Mouse (Mus musculus): Measurements from ENCODE around the gene Tmem132d. TPM values are rescaled to one million over a fixed set of nuclear protein-coding genes. Genes with fewer than 3 reads are reported as not detected.
"Not testable (repeated sequence)": the region's sequence is repeated elsewhere in the genome, so short reads cannot be mapped to it uniquely, and the experiment has no call there.

Tmem132d gene
- polyA plus RNA-seq, 1 experiment from 2014 or later = 0.19 TPM

- not testable (repeated sequence) for H3K9me3 ChIP-seq (ENCODE audit: control insufficient read depth, low read depth, low read length); ATAC-seq (ENCODE audit: insufficient number of reproducible peaks, insufficient read depth, low FRiP score, low read depth); H3K4me3 ChIP-seq (ENCODE audit: low read depth, low read length); H3K27ac ChIP-seq (ENCODE audit: low read length); H3K4me1 ChIP-seq (ENCODE audit: control insufficient read depth, insufficient read depth, low read length); H3K4me2 ChIP-seq (replicated peaks; ENCODE audit: low read depth, low read length); H3K36me3 ChIP-seq (ENCODE audit: control insufficient read depth, insufficient read depth, low read length); H3K9ac ChIP-seq (replicated peaks; ENCODE audit: low read depth, low read length); H3K27me3 ChIP-seq (ENCODE audit: control insufficient read depth, insufficient read depth, low read length)
- WGBS = 92% methylated on average over 3 of the region's 3 CpGs
These were observed 683.3 kb downstream of the Tmem132d start for GRCm38 (mm10) chr5:127749540-127749939.

GRCm38 (mm10) chr5:127741331-127741730, 691.5 kb downstream of the Tmem132d start:
- WGBS = 80% methylated on average over 16 of the region's 16 CpGs
- no peak overlapping the region for H3K4me2 ChIP-seq (replicated peaks; ENCODE audit: low read depth, low read length)

More at GRCm38 (mm10) chr5:127741331-127741730, 691.5 kb downstream of the Tmem132d start:
- no peaks in the 10 kb centered on the region for H3K4me1 ChIP-seq (ENCODE audit: control insufficient read depth, insufficient read depth, low read length)
- H3K27me3 ChIP-seq (ENCODE audit: control insufficient read depth, insufficient read depth, low read length) = no peaks in the 10 kb centered on the region
- no peak overlapping the region for H3K4me3 ChIP-seq (ENCODE audit: low read depth, low read length)
- no peaks in the 10 kb centered on the region for H3K36me3 ChIP-seq (ENCODE audit: control insufficient read depth, insufficient read depth, low read length)
- no peak for ATAC-seq (ENCODE audit: insufficient number of reproducible peaks, insufficient read depth, low FRiP score, low read depth)
- no peak overlapping the region for H3K27ac ChIP-seq (ENCODE audit: low read length)
- H3K9me3 ChIP-seq (ENCODE audit: control insufficient read depth, low read depth, low read length) = no peaks in the 10 kb centered on the region
- no peak overlapping the region for H3K9ac ChIP-seq (replicated peaks; ENCODE audit: low read depth, low read length)

Other genes starting within 250 kb of the Tmem132d start
- gene Fzd10, start 167.8 kb upstream of the Tmem132d start, polyA plus RNA-seq (2014; fragmentation: Nextera tagmentation; extraction: Ambion mirVana) = 1.9 and 2.0 TPM in 2 replicates